Mouse (Mus musculus) Patski (cell line): ENCODE measurements at regions not wholly inside any gene's neighbourhood (a gene's known extent, or its start where the extent isn't known, plus 50 kb on each side); places are given as distances from the start of the nearest gene placed in this dataset.

Source experiments
- ATAC-seq: fragments of 100-300 bp; one replicate; pipeline ENCODE4 v1.8.0; 2021
- CTCF ChIA-PET: fragments of 350-600 bp; sonication (Branson Sonifier 250); formaldehyde crosslinking; loops from one replicate; lab custom pipeline; 2022; ENCODE audit warnings: inconsistent platforms; lab: Charles Lee
- POLR2A ChIA-PET: fragments of 350-600 bp; sonication (Branson Sonifier 250); formaldehyde crosslinking; loops from one replicate; lab custom pipeline; 2022; ENCODE audit warnings: antibody characterized with exemption, inconsistent platforms; lab: Charles Lee
- DNase-seq: peaks from one replicate; pipeline ENCODE4 v3.0.0-alpha.2; 2011; ENCODE audit warnings: low read depth, low spot score
- H3K27me3 ChIP-seq: fragments of 371-371 bp; one replicate; pipeline ENCODE4 v1.5.1; 2021
- CTCF ChIP-seq: fragments of 100-300 bp; IDR thresholded peaks from one replicate; pipeline ENCODE4 v1.5.1; 2021
- in situ Hi-C: fragments of 300-500 bp; cut with MboI; formaldehyde crosslinking; loops from 3 replicates; pipeline ENCODE4 v1.11.1; 2018; ENCODE audit warnings: low pct_unique_long_range_greater_than_20kb, mixed read lengths

GRCm38 (mm10) chr8:12503344-12503743, 69.5 kb upstream of the Spaca7 start:
- in situ Hi-C loops = no loop called here
- CTCF ChIA-PET = no interaction called here
- ATAC-seq (no peak), DNase-seq (no peak)
- TF ChIP-seq CTCF = no peak
- POLR2A ChIA-PET = no interaction called here
- peaks cover 18% of the 10 kb centered on the region for H3K27me3 ChIP-seq

GRCm38 (mm10) chr8:12504240-12504639, 68.6 kb upstream of the Spaca7 start:
- in situ Hi-C loops = no loop called here
- CTCF ChIA-PET = interaction anchor here (1.4 kb wide), 1 partner anchor 59 kb away, joined by 3 read pairs; no protein-coding TSS in a partner anchor
- no peak for TF ChIP-seq CTCF
- ATAC-seq (no peak), DNase-seq (no peak)
- H3K27me3 ChIP-seq = peaks cover 26% of the 10 kb centered on the region
- POLR2A ChIA-PET = no interaction called here

- peaks cover 28% of the 10 kb centered on the region for H3K27me3 ChIP-seq
- ATAC-seq = no peak
- POLR2A ChIA-PET = no interaction called here
- in situ Hi-C loops = no loop called here
- TF ChIP-seq CTCF = no peak
- no peak for DNase-seq
- CTCF ChIA-PET = interaction anchor here (1.4 kb wide), 1 partner anchor 59 kb away, joined by 3 read pairs; no protein-coding TSS in a partner anchor
Observed at GRCm38 (mm10) chr8:12504777-12505176, 68.1 kb upstream of the Spaca7 start.

- POLR2A ChIA-PET = no interaction called here
- DNase-seq = no peak
- H3K27me3 ChIP-seq = peaks cover 25% of the 10 kb centered on the region
Observed at GRCm38 (mm10) chr8:12510233-12510632, 62.6 kb upstream of the Spaca7 start.

GRCm38 (mm10) chr8:12513042-12513441, 59.8 kb upstream of the Spaca7 start:
- in situ Hi-C loops = no loop called here
- POLR2A ChIA-PET = interaction anchor here (0.6 kb wide), 1 partner anchor 392 kb away, joined by 3 read pairs; no protein-coding TSS in a partner anchor
- CTCF ChIA-PET = no interaction called here
- ATAC-seq (no peak), DNase-seq (no peak)
- H3K27me3 ChIP-seq = peaks cover 25% of the 10 kb centered on the region
- TF ChIP-seq CTCF = no peak

More at GRCm38 (mm10) chr8:12510233-12510632, 62.6 kb upstream of the Spaca7 start:
- CTCF ChIA-PET = no interaction called here
- ATAC-seq = no peak
- in situ Hi-C loops = no loop called here
- TF ChIP-seq CTCF = no peak

- in situ Hi-C loops = no loop called here
- H3K27me3 ChIP-seq = peaks cover 24% of the 10 kb centered on the region
- POLR2A ChIA-PET = no interaction called here
- CTCF ChIA-PET = no interaction called here
- DNase-seq (no peak), ATAC-seq (no peak)
- no peak for TF ChIP-seq CTCF
Observed at GRCm38 (mm10) chr8:12514138-12514537, 58.7 kb upstream of the Spaca7 start.

- peaks cover 32% of the 10 kb centered on the region for H3K27me3 ChIP-seq
- in situ Hi-C loops = no loop called here
- ChIA-PET POLR2A (interaction anchor here (0.6 kb wide), 2 partner anchors 54 to 79 kb away, joined by 3 to 5 read pairs; no protein-coding TSS in a partner anchor), CTCF (no interaction called here)
- DNase-seq (no peak), ATAC-seq (no peak)
- no peak for TF ChIP-seq CTCF
Observed at GRCm38 (mm10) chr8:12521636-12522035, 51.2 kb upstream of the Spaca7 start.
